Mouse (Mus musculus): Measurements from ENCODE around the gene Ilf2. TPM values are rescaled to one million over a fixed set of nuclear protein-coding genes. Genes with fewer than 3 reads are reported as not detected.

Gene Ilf2
- polyA plus RNA-seq (2017; shearing (Covaris generic)), result 100 to 1,000 TPM in 1 of 2 experiments, 10 to 100 TPM in 1; 99.7 to 101 TPM

- peak; percentile 99 for ATAC-seq
These were observed at the start of gene Ilf2 for GRCm38 (mm10) chr3:90475831-90476611. Gene Ilf2, plus strand, starts transcription at chr3:90476126.

GRCm38 (mm10) chr3:90427574-90427973, 48.4 kb upstream of the Ilf2 start:
- no peak for ATAC-seq

- ATAC-seq, result no peak
These were observed 47.7 kb upstream of the Ilf2 start for GRCm38 (mm10) chr3:90428186-90428585.

- no peak for ATAC-seq
These were observed 46.4 kb upstream of the Ilf2 start for GRCm38 (mm10) chr3:90429576-90429975.

- no peak for ATAC-seq
These were observed 43.6 kb upstream of the Ilf2 start for GRCm38 (mm10) chr3:90432348-90432747.

GRCm38 (mm10) chr3:90432811-90433219, 43.1 kb upstream of the Ilf2 start:
- no peak for ATAC-seq

GRCm38 (mm10) chr3:90433381-90434020, 42.4 kb upstream of the Ilf2 start, which contains the start of gene Ints3:
Gene Ints3, minus strand, starts transcription at chr3:90433622.
- peak; percentile 99 for ATAC-seq

- ATAC-seq, result no peak
These were observed 41.7 kb upstream of the Ilf2 start for GRCm38 (mm10) chr3:90434073-90434730.

GRCm38 (mm10) chr3:90437131-90437530, 38.8 kb upstream of the Ilf2 start:
- no peak for ATAC-seq

GRCm38 (mm10) chr3:90440756-90441155, 35.2 kb upstream of the Ilf2 start:
- ATAC-seq, result no peak

- ATAC-seq, result no peak
These were observed 31.9 kb upstream of the Ilf2 start for GRCm38 (mm10) chr3:90443977-90444376.

GRCm38 (mm10) chr3:90445417-90446200, 30.3 kb upstream of the Ilf2 start:
- ATAC-seq, result no peak

- ATAC-seq, result no peak
These were observed 29.4 kb upstream of the Ilf2 start for GRCm38 (mm10) chr3:90446389-90447122.

- no peak for ATAC-seq
These were observed 28.8 kb upstream of the Ilf2 start for GRCm38 (mm10) chr3:90447123-90447494.

- no peak for ATAC-seq
These were observed 27.3 kb upstream of the Ilf2 start for GRCm38 (mm10) chr3:90448626-90449025.

GRCm38 (mm10) chr3:90450874-90451273, 25.1 kb upstream of the Ilf2 start:
- ATAC-seq, result no peak

GRCm38 (mm10) chr3:90451396-90452095, 24.4 kb upstream of the Ilf2 start:
- no peak for ATAC-seq

GRCm38 (mm10) chr3:90454931-90455330, 21.0 kb upstream of the Ilf2 start:
- no peak for ATAC-seq

GRCm38 (mm10) chr3:90459727-90460126, 16.2 kb upstream of the Ilf2 start:
- no peak for ATAC-seq

- ATAC-seq, result no peak
These were observed 15.6 kb upstream of the Ilf2 start for GRCm38 (mm10) chr3:90460315-90460714.

GRCm38 (mm10) chr3:90461935-90462334, 14.0 kb upstream of the Ilf2 start:
- ATAC-seq, result no peak
